ENCODE assay signal across 9 mouse cellular contexts in genomic region chr9:23212303-23212702, GRCm38 (mm10). TPM values are rescaled to one million over a fixed set of nuclear protein-coding genes. Genes with fewer than 3 reads are reported as not detected.
A peak's percentile ranks its signal among the peaks of the same experiment; 100 is the strongest.
DNase-seq lines count a peak whose midpoint lies in the region; ATAC-seq lines count a peak whose summit lies in the region.
"Had no signal": no experiment of that assay in that cellular context is flagged by ENCODE, and none has a peak within 500 bp of the region (broad histone marks: within the 10 kb centered on the region; RNA-seq: fewer than 3 reads in every experiment).

No protein-coding gene starts in this region.

- H3K4me1 ChIP-seq in hindbrain, embryonic 16.5 days (ENCODE audit: control insufficient read depth, insufficient read depth, low read depth, low read length): peaks cover 2% of the 10 kb centered on the region; the same call in 1 of the 2 replicates
- H3K4me1 ChIP-seq: liver, embryonic 15.5 days had no signal

- H3K9ac ChIP-seq in hindbrain, embryonic 16.5 days (ENCODE audit: low read depth, low read length): no peak overlapping the region
- H3K9ac ChIP-seq: liver, embryonic 15.5 days had no signal

- no peaks in the 10 kb centered on the region for H3K9me3 ChIP-seq in hindbrain, embryonic 16.5 days (ENCODE audit: control insufficient read depth, low read length)
- H3K9me3 ChIP-seq: liver, embryonic 15.5 days had no signal

- peak; percentile 77 for DNase-seq in R1 (ENCODE audit: low read depth, low spot score)
- DNase-seq in cerebellum, adult 9-10 months: peak; percentile 72
- DNase-seq in frontal cortex, postnatal 36 days (ENCODE audit: low spot score in 2 of 2): peak; percentile 64 to 75
- DNase-seq in left cerebral cortex, adult 18-20 months (ENCODE audit: low spot score in 2 of 2): peak; percentile 66 to 77
- DNase-seq in right cerebral cortex, postnatal 14 days: peak; percentile 74
- peak; percentile 52 to 80 for DNase-seq in urinary bladder, postnatal 4 days (ENCODE audit: low spot score in 2 of 2)

- no peak overlapping the region for H3K4me3 ChIP-seq in hindbrain, embryonic 16.5 days (ENCODE audit: low read length)
- H3K4me3 ChIP-seq: liver, embryonic 15.5 days had no signal

- WGBS in hindbrain, embryonic 16.5 days: 3% methylated on average over 11 of the region's 11 CpGs

- no peak overlapping the region for H3K4me2 ChIP-seq in hindbrain, embryonic 16.5 days (ENCODE audit: low read length)
- H3K4me2 ChIP-seq: liver, embryonic 15.5 days had no signal

- no peak overlapping the region for H3K27ac ChIP-seq in hindbrain, embryonic 16.5 days (ENCODE audit: low read depth, low read length)
- H3K27ac ChIP-seq: liver, embryonic 15.5 days had no signal

- peak; percentile 92 for ATAC-seq in hindbrain, embryonic 16.5 days
- peak; percentile 93 for ATAC-seq in megakaryocyte-erythroid progenitor cell, adult 5-6 weeks (replicated peaks; ENCODE audit: low FRiP score, low TSS enrichment, poor library complexity, severe bottlenecking)

- H3K36me3 ChIP-seq in hindbrain, embryonic 16.5 days (ENCODE audit: control insufficient read depth, insufficient read depth, low read length): no peaks in the 10 kb centered on the region
- H3K36me3 ChIP-seq: liver, embryonic 15.5 days had no signal

- H3K27me3 ChIP-seq in hindbrain, embryonic 16.5 days (replicated peaks; ENCODE audit: control insufficient read depth, insufficient read depth, low read length): no peaks in the 10 kb centered on the region; the same call in 1 of the 2 replicates
- H3K27me3 ChIP-seq: liver, embryonic 15.5 days had no signal

RNA-seq across cellular contexts. Expression of gene Bmper, which starts 10.6 kb away (rescaled TPM):
- polyA plus RNA-seq in hindbrain, embryonic 16.5 days (2015; fragmentation: Nextera tagmentation; extraction: Ambion mirVana): 8.7 and 9.9 TPM in 2 replicates
- 10 to 100 TPM in 1 of 2 experiments, 1 to 10 TPM in 1; 6.4 to 11.8 TPM for total RNA-seq in left cerebral cortex, adult 18-20 months (2021)
- not detected in 2 replicates for total RNA-seq in megakaryocyte-erythroid progenitor cell, adult 5-6 weeks (2014; fragmentation: Nextera tagmentation)
- not detected in 2 replicates for total RNA-seq in megakaryocyte-erythroid progenitor cell, adult 5-6 weeks (2017)

Comparison
In these comparisons a context has a peak if more than half of its experiments do, and no peak if none do; other contexts are left out.
1. RNA of gene Bmper, which starts 10.6 kb away (total RNA-seq): 6.4 to 11.8 TPM in left cerebral cortex, adult 18-20 months; not detected in megakaryocyte-erythroid progenitor cell, adult 5-6 weeks; every median in the first group is over 4 times any median in the second.
2. Peak in every context shown above with its lines, with median percentiles within 50 percentile points of each other: DNase-seq.